In genomic region chr13:46416021-46416420, GRCm38 (mm10) we compare ENCODE assay signal across 32 mouse cellular contexts. TPM values are rescaled to one million over a fixed set of nuclear protein-coding genes. Genes with fewer than 3 reads are reported as not detected.
DNase-seq lines count a peak whose midpoint lies in the region; ATAC-seq and TF ChIP-seq lines count a peak whose summit lies in the region.
"Had no signal": no experiment of that assay in that cellular context is flagged by ENCODE, and none has a peak within 500 bp of the region (broad histone marks: within the 10 kb centered on the region; RNA-seq: fewer than 3 reads in every experiment).

No protein-coding gene starts in this region.

- intact Hi-C loops in left cerebral cortex, postnatal 4 days (cut with DNase I): loop anchor here (10.0 kb wide), 3 partner anchors 51 to 249 kb away; partner anchors contain the start of gene Fam8a1
- intact Hi-C loops in left cerebral cortex, adult 2 months (cut with DNase I): loop anchor here (2.0 to 10.0 kb wide), 3 partner anchors 51 to 249 kb away; partner anchors contain the start of gene Fam8a1

- no peak for ATAC-seq in heart, embryonic 11.5 days (replicated peaks; ENCODE audit: insufficient number of reproducible peaks, low FRiP score, low TSS enrichment)
- ATAC-seq: forebrain, postnatal 0 days; hindbrain, embryonic 16.5 days; intestine, postnatal 0 days; Patski had no signal

- no peak overlapping the region for H3K9ac ChIP-seq in heart, embryonic 11.5 days (ENCODE audit: low read depth, low read length)
- H3K9ac ChIP-seq: embryonic facial prominence, embryonic 13.5 days; forebrain, embryonic 12.5 days; forebrain, postnatal 0 days; heart, embryonic 12.5 days; heart, embryonic 15.5 days; hindbrain, embryonic 13.5 days had no signal

- no peaks in the 10 kb centered on the region for H3K9me3 ChIP-seq in heart, embryonic 10.5 days
- no peaks in the 10 kb centered on the region for H3K9me3 ChIP-seq in heart, embryonic 11.5 days (replicated peaks; ENCODE audit: control insufficient read depth, low read length)
- H3K9me3 ChIP-seq: embryonic facial prominence, embryonic 10.5 days; embryonic facial prominence, embryonic 13.5 days; forebrain, embryonic 12.5 days; G1E; heart, embryonic 12.5 days; heart, embryonic 15.5 days; hindbrain, embryonic 13.5 days had no signal

- WGBS in heart, embryonic 10.5 days: 91% methylated on average over 8 of the region's 8 CpGs
- 85% methylated on average over 8 of the region's 8 CpGs for WGBS in heart, embryonic 11.5 days (ENCODE audit: insufficient replicate concordance)

- DNase-seq in cerebellum, postnatal 14 days: peak; percentile 20 to 23
- DNase-seq in cerebellum, adult 18-20 months: no peak
- no peak for DNase-seq in heart, embryonic 10.5 days (ENCODE audit: low spot score)
- peak; percentile 60 for DNase-seq in left cerebral cortex, postnatal 4 days
- no peak for DNase-seq in left cerebral cortex, adult 2 months (ENCODE audit: extremely low spot score in 1 of 2, low spot score in 2 of 2)
- DNase-seq in brain, embryonic 14.5 days (ENCODE audit: low read depth): peak; percentile 69
- DNase-seq: adrenal gland, postnatal 10 days; adrenal gland, postnatal 36 days; B cell, adult 2 months; cerebellum, adult 11 months; cerebellum, adult 9-10 months; cerebellum, postnatal 36 days; embryo, embryonic 11 days; forebrain, postnatal 0 days; gastrocnemius, postnatal 25 days; heart, adult 2 months; heart, postnatal 14 days; kidney, adult 2 months had no signal

- peaks cover 20% of the 10 kb centered on the region for H3K4me1 ChIP-seq in heart, embryonic 10.5 days
- peaks cover 15% of the 10 kb centered on the region; the same call in 1 of the 2 replicates for H3K4me1 ChIP-seq in heart, embryonic 11.5 days (ENCODE audit: control insufficient read depth, insufficient read depth, low read length)

- no peak overlapping the region for H3K4me2 ChIP-seq in heart, embryonic 11.5 days
- H3K4me2 ChIP-seq: embryonic facial prominence, embryonic 13.5 days; forebrain, embryonic 12.5 days; heart, embryonic 12.5 days; heart, embryonic 15.5 days; hindbrain, embryonic 13.5 days had no signal

- no peak for TF ChIP-seq CTCF in left cerebral cortex, adult 2 months (IDR thresholded peaks at IDR 0.05)
- no peak for TF ChIP-seq CTCF in brain, embryonic 14.5 days (IDR thresholded peaks at IDR 0.05; ENCODE audit: borderline replicate concordance, extremely low read depth, insufficient read depth, insufficient read length)

- TF ChIP-seq POLR2A in brain, embryonic 14.5 days (IDR thresholded peaks at IDR 0.05; ENCODE audit: borderline replicate concordance, extremely low read depth, insufficient read depth, insufficient read length, poor library complexity, severe bottlenecking): no peak

- 0 out of 2 replicates have a peak overlapping the region, but pooled peaks have one; percentile 16 for H3K27ac ChIP-seq in heart, embryonic 10.5 days
- no peak overlapping the region for H3K27ac ChIP-seq in heart, embryonic 11.5 days (ENCODE audit: low read depth, low read length)
- no peak overlapping the region for H3K27ac ChIP-seq in left cerebral cortex, adult 2 months
- H3K27ac ChIP-seq: embryonic facial prominence, embryonic 10.5 days; embryonic facial prominence, embryonic 13.5 days; forebrain, embryonic 12.5 days; heart, embryonic 15.5 days; hindbrain, embryonic 13.5 days had no signal

- no peaks in the 10 kb centered on the region for H3K36me3 ChIP-seq in heart, embryonic 10.5 days
- H3K36me3 ChIP-seq in heart, embryonic 11.5 days (ENCODE audit: control insufficient read depth, insufficient read depth, low read length): no peaks in the 10 kb centered on the region
- H3K36me3 ChIP-seq: embryonic facial prominence, embryonic 10.5 days; embryonic facial prominence, embryonic 13.5 days; forebrain, embryonic 12.5 days; G1E; heart, embryonic 12.5 days; heart, embryonic 15.5 days; hindbrain, embryonic 13.5 days had no signal

- no peaks in the 10 kb centered on the region for H3K27me3 ChIP-seq in heart, embryonic 10.5 days (ENCODE audit: insufficient read depth, poor library complexity, severe bottlenecking)
- H3K27me3 ChIP-seq in heart, embryonic 11.5 days (ENCODE audit: control insufficient read depth, insufficient read depth, low read length): no peaks in the 10 kb centered on the region; the same call in 1 of the 2 replicates
- H3K27me3 ChIP-seq: CH12.LX; heart, embryonic 12.5 days; heart, embryonic 15.5 days had no signal

- H3K4me3 ChIP-seq in heart, embryonic 10.5 days: no peak overlapping the region
- no peak overlapping the region for H3K4me3 ChIP-seq in heart, embryonic 11.5 days (ENCODE audit: low read depth, low read length)
- no peak overlapping the region for H3K4me3 ChIP-seq in left cerebral cortex, adult 2 months
- H3K4me3 ChIP-seq: embryonic facial prominence, embryonic 10.5 days; embryonic facial prominence, embryonic 13.5 days; erythroblast, embryonic 14.5 days; forebrain, embryonic 12.5 days; heart, adult 2 months; heart, embryonic 12.5 days; heart, embryonic 15.5 days; hindbrain, embryonic 13.5 days had no signal

RNA-seq across cellular contexts. Expression of gene Rbm24, which starts 2.2 kb away (rescaled TPM):
- 22.9 and 36.8 TPM in 2 replicates for polyA plus RNA-seq in heart, embryonic 10.5 days (2016; fragmentation: Nextera tagmentation; extraction: Ambion mirVana)
- polyA plus RNA-seq in heart, embryonic 11.5 days (2014; fragmentation: Nextera tagmentation; extraction: Ambion mirVana): 62.3 and 63.1 TPM in 2 replicates
- total RNA-seq in left cerebral cortex, postnatal 4 days (2021): 10 to 100 TPM; 27.4 to 31.0 TPM
- 10 to 100 TPM; 20.2 to 31.9 TPM for total RNA-seq in left cerebral cortex, adult 2 months (2021)
- 8.3 and 15.2 TPM in 2 replicates for polyA plus RNA-seq in brain, embryonic 14.5 days (2012; rRNA removed)
- total RNA-seq: CH12.LX; granulocyte monocyte progenitor cell, adult 5-6 weeks had no signal
- polyA plus RNA-seq: erythroblast, embryonic 14.5 days; G1E had no signal

Comparison
In these comparisons a context has a peak if more than half of its experiments do, and no peak if none do; other contexts are left out.
1. DNase-seq: peak in cerebellum, postnatal 14 days (2 of 2), left cerebral cortex, postnatal 4 days (single experiment) and brain, embryonic 14.5 days (single experiment); none in cerebellum, adult 18-20 months (0 of 2), heart, embryonic 10.5 days (single experiment) and left cerebral cortex, adult 2 months (0 of 2).